Mouse (Mus musculus) liver, adult 2 months (tissue): ENCODE data around the gene Krt8.
A peak's percentile ranks its signal among the peaks of the same experiment; 100 is the strongest.

Experiments
- CTCF ChIP-seq: fragments of 200-500 bp; IDR thresholded peaks from 2 replicates; pipeline ENCODE4 v1.5.1; 2011; ENCODE audit warnings: low read depth, low read length, control low read depth
- POLR2A ChIP-seq: fragments of 200-500 bp; IDR thresholded peaks from 2 replicates; pipeline ENCODE4 v1.6.1; 2011; ENCODE audit warnings: low read length, control low read depth; ENCODE audit not compliant: insufficient read depth; ENCODE audit errors: extremely low read depth

DNA sequence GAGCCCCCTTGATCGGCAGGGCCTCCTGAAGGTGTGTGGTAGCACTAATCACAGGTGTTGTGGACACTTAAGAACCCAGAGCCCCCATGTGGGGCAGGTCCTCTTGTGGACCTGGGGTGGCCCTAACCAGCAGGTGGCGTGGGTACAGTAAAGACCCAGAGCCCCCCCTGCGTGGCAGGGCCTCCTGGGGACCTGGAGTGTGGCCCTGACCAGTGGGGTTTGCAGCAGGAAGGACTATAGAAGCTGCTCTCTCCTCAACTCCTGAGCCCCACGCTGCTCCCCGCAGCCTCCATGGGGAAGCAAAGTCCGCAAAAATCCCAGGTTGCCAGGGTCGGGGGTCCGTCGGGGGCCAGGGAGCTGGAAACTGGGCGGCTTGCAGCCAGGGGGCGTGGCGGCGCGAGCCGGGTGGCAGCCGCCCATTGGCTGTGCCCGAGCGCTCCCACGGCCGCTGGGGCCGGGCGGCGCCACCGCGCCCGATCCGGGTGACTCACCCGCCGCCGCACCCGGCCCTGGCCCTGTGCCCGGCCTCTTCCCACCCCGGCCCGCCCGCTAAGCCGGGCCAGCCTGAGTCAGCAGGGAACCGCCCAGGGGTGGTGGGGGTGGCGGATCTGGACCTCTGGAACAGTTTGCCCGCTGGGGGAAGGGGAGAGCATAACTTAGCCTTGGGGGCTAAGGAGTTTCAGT is 27.1 kb downstream of the Krt8 start:
- TF ChIP-seq POLR2A (0 out of 2 replicates have a peak, but pooled peaks have one; percentile 3), CTCF (peak; percentile 16; the same call in 1 of the 2 replicates)
